Mouse (Mus musculus) cortical plate, adult 2 months (tissue): Measurements from ENCODE around the gene Vgf.

Experiments
- CTCF ChIP-seq: fragments of 200-500 bp; IDR thresholded peaks from 2 replicates; pipeline ENCODE4 v1.5.1; 2011; ENCODE audit warnings: mild to moderate bottlenecking, control low read depth, low read length; ENCODE audit not compliant: insufficient read depth; ENCODE audit errors: extremely low read depth
- POLR2A ChIP-seq: fragments of 200-500 bp; IDR thresholded peaks from 2 replicates; pipeline ENCODE4 v1.6.1; 2011; ENCODE audit warnings: mild to moderate bottlenecking, low read length, control low read depth; ENCODE audit not compliant: insufficient read depth; ENCODE audit errors: extremely low read depth

DNA sequence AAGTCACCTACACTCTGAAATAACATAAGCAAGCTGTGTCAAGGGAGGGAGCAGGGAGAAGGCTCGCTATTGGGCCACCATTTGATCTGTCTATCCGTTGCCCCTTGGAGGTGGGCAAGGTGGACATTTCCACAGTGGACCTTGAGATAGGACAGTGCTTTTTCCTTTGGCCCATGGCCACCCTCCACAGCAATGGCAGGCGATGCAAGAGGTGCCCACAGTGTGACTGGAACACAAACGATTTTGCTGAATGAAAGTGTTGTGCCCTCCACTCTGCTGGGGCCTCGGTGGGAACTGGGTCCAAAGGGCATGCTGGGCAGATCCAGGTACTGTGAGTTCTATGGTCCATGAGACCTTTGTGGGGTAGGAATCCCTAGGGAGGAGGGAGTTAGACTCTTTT lies 36.4 kb downstream of the Vgf start:
- TF ChIP-seq CTCF (no peak), POLR2A (no peak)
